Mouse (Mus musculus) G1E (cell line): Measurements from ENCODE around the gene Aatf. TPM values are rescaled to one million over a fixed set of nuclear protein-coding genes. Genes with fewer than 3 reads are reported as not detected.

Experiments used
- ATAC-seq: 2 replicates; pipeline ENCODE4 v1.8.0; 2016; ENCODE audit warnings: mild to moderate bottlenecking; ENCODE audit not compliant: insufficient number of reproducible peaks, poor library complexity, low FRiP score, severe bottlenecking; ENCODE audit errors: extremely low read depth
- DNase-seq: peaks from one replicate; pipeline ENCODE4 v3.0.0; 2012; ENCODE audit warnings: low spot score
- H3K27me3 ChIP-seq: 2 replicates; pipeline ENCODE4 v1.6.1; 2012; ENCODE audit warnings: mild to moderate bottlenecking, low read length, inconsistent platforms; ENCODE audit not compliant: insufficient read depth
- H3K36me3 ChIP-seq: replicated peaks from 2 replicates; pipeline ENCODE3; 2012; ENCODE audit warnings: mild to moderate bottlenecking, inconsistent platforms
- H3K4me1 ChIP-seq: 2 replicates; pipeline ENCODE4 v1.6.1; 2012; ENCODE audit warnings: low read depth, low read length, inconsistent platforms, mixed read lengths; ENCODE audit not compliant: insufficient read depth
- H3K4me3 ChIP-seq: 2 replicates; pipeline ENCODE4 v1.5.1; 2012; ENCODE audit warnings: low read depth, mild to moderate bottlenecking, inconsistent platforms, low read length, moderate library complexity, mixed read lengths
- H3K9me3 ChIP-seq: replicated peaks from 2 replicates; pipeline ENCODE4 v1.6.1; 2012; ENCODE audit warnings: inconsistent platforms
- CTCF ChIP-seq: IDR thresholded peaks from 2 replicates; pipeline ENCODE4 v1.5.1; 2012; ENCODE audit warnings: low read depth, low read length, inconsistent platforms, mixed read lengths
- GATA1 ChIP-seq: IDR thresholded peaks from 2 replicates; pipeline ENCODE4 v1.6.1; 2012; ENCODE audit warnings: borderline replicate concordance, low read length, inconsistent platforms, mixed read lengths
- GATA2 ChIP-seq: IDR thresholded peaks from 2 replicates; pipeline ENCODE4 v1.6.1; 2012; ENCODE audit warnings: low read depth, low read length, inconsistent platforms, borderline replicate concordance
- POLR2AphosphoS5 ChIP-seq: IDR thresholded peaks from 2 replicates; pipeline ENCODE4 v1.6.1; 2012; ENCODE audit warnings: low read depth, low read length, inconsistent platforms; ENCODE audit not compliant: insufficient replicate concordance
- TAL1 ChIP-seq: conservative IDR thresholded peaks from 2 replicates; pipeline ENCODE4 v1.6.1; 2012; ENCODE audit warnings: low read depth, low read length, inconsistent platforms, mixed read lengths
- polyA plus RNA-seq: library from polyadenylated mRNA; stranded (reverse); fragments of >175 nt; gene quantifications from 2 replicates; pipeline ENCODE4 v1.2.3, GENCODE M21; 2012
- total RNA-seq, 2 experiments: library from RNA; stranded (forward) in 1 of 2; stranded (reverse) in 1 of 2; fragments of 200-1000 nt in 1 of 2; fragments of >200 nt in 1 of 2; fragmentation: Nextera tagmentation in 1 of 2; gene quantifications; 2 replicates each; pipeline ENCODE4 v1.2.3; 2014 to 2017

The Aatf gene
- total and polyA plus RNA-seq, 3 experiments = 43.3 to 94.6 (median 82.2) TPM

DNA sequence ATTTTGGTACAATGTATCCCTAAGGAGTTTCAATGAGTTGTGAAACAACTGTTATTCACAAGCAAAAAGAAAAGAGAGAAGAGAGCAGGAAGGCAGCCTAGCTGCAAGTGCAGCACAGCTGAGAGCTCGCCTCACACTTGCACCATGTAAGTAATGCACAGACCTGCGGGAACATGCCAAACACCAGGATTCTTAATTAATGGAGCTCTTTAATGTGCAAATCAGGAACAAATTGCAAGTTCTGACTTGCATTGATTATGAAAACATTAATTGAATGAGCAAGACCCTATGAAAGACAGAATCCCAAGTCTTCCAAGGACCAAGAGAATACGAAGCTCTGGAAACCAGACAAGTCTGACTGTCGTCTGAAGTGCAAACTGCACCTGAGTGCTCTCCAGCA, 17.5 kb downstream of the Aatf start:
- Histone ChIP-seq H3K4me3 (no peak overlapping the region), H3K36me3 (peaks cover 80% of the 10 kb centered on the region), H3K27me3 (no peaks in the 10 kb centered on the region), H3K4me1 (peaks cover 9% of the 10 kb centered on the region; the same call in 1 of the 2 replicates), H3K9me3 (no peaks in the 10 kb centered on the region)
- no peak for DNase-seq
- TF ChIP-seq GATA2 = no peak
- no peak for TF ChIP-seq GATA1
- TF ChIP-seq TAL1 = no peak
- no peak for TF ChIP-seq POLR2AphosphoS5
- no peak for TF ChIP-seq CTCF
- ATAC-seq = no peak

DNA sequence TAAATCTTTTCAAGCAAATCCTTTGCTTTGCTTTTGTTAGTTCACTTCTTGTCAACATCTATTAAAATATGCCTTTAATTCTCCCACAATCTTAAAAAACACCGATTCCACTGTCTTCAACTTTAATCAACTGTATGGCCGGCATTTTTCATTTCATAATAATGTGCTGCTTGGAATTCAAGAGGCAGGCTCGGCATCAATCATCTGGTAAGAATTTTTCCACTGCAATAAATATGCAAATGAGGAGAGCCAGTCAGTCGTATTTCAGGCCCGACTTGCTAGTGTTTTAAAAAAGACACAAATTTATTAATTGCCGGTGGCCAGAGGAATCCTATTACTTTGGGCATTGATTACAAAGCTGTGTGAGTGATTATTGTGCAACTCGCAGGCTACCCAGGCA, 31.7 kb downstream of the Aatf start:
- no peak overlapping the region for H3K4me3 ChIP-seq
- H3K9me3 ChIP-seq = no peaks in the 10 kb centered on the region
- H3K4me1 ChIP-seq = peaks cover 12% of the 10 kb centered on the region
- TF ChIP-seq GATA2 (no peak), POLR2AphosphoS5 (no peak), CTCF (no peak), GATA1 (no peak), TAL1 (no peak)
- no peak for ATAC-seq
- H3K27me3 ChIP-seq = no peaks in the 10 kb centered on the region
- DNase-seq = no peak
- H3K36me3 ChIP-seq = peaks cover 39% of the 10 kb centered on the region

DNA sequence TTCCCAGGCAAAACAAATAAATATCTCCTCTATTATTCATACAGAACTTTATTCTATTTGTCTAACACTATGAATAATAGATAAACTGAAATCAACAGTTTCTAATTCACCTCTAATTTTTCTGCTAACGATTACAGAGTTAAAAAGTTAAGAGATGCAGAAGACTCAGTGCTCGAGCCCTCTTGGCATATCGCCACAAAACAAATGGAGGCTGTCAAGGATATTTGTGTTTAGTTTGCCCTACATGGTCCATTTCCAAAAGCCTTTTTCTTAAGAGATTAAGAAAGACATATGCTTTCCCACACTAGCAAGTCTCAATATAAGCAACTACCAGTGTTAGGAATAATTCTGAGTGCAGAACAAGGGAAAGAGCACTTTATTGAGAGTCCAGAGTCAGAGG, 32.9 kb downstream of the Aatf start:
- Histone ChIP-seq H3K27me3 (no peaks in the 10 kb centered on the region), H3K36me3 (peaks cover 40% of the 10 kb centered on the region), H3K4me3 (no peak overlapping the region), H3K9me3 (no peaks in the 10 kb centered on the region), H3K4me1 (peaks cover 19% of the 10 kb centered on the region)
- no peak for TF ChIP-seq CTCF
- no peak for TF ChIP-seq POLR2AphosphoS5
- no peak for TF ChIP-seq TAL1
- no peak for TF ChIP-seq GATA2
- no peak for TF ChIP-seq GATA1
- no peak for ATAC-seq
- no peak for DNase-seq

DNA sequence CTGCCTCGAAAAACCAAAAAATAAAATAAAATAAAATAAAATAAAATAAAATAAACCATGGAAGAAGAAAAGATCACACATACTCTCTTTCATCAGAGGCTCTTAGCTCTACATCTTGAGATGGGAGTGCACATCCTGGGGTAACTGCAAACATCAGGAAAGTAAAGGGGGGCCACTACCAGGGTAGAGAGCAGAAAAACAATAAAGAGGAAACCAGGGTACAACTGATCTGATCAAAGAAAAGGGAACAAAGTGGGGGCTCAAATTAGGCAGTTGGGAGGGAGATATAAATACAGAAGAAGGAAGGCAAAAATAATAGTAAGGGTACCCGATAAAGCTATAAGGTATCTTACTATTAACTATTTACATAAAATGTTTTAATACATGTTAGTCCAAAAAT, 36.7 kb downstream of the Aatf start:
- peaks cover 32% of the 10 kb centered on the region for H3K4me1 ChIP-seq
- DNase-seq = no peak
- ATAC-seq = no peak
- H3K27me3 ChIP-seq = no peaks in the 10 kb centered on the region
- no peak for TF ChIP-seq POLR2AphosphoS5
- H3K9me3 ChIP-seq = no peaks in the 10 kb centered on the region
- H3K4me3 ChIP-seq = no peak overlapping the region
- peaks cover 54% of the 10 kb centered on the region for H3K36me3 ChIP-seq

DNA sequence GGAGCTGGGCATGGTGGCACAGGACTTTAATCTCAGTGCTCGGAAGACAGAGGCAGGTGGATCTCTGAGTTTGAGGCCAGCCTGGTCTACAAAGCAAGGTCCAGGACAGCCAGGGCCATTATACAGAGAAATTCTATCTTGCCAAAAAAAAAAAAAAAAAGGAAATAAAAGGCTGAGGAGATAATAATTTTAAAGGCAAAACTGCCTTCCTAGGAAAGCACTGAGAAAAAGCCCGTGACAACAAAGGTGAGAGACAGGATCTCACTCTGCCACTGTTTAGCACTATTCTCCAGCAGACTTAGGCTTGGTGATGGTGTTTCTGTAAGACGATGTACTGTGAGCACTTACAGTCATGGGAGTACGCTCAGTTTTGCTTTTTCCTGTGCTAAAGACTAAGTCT, 37.3 kb downstream of the Aatf start:
- no peak for ATAC-seq
- no peak for TF ChIP-seq CTCF
- no peak for TF ChIP-seq GATA2
- no peak for TF ChIP-seq GATA1
- no peak for TF ChIP-seq TAL1
- no peak for TF ChIP-seq POLR2AphosphoS5
- peaks cover 32% of the 10 kb centered on the region for H3K4me1 ChIP-seq
- no peaks in the 10 kb centered on the region for H3K27me3 ChIP-seq
- H3K4me3 ChIP-seq = no peak overlapping the region
- no peak for DNase-seq
- peaks cover 56% of the 10 kb centered on the region for H3K36me3 ChIP-seq
- no peaks in the 10 kb centered on the region for H3K9me3 ChIP-seq

DNA sequence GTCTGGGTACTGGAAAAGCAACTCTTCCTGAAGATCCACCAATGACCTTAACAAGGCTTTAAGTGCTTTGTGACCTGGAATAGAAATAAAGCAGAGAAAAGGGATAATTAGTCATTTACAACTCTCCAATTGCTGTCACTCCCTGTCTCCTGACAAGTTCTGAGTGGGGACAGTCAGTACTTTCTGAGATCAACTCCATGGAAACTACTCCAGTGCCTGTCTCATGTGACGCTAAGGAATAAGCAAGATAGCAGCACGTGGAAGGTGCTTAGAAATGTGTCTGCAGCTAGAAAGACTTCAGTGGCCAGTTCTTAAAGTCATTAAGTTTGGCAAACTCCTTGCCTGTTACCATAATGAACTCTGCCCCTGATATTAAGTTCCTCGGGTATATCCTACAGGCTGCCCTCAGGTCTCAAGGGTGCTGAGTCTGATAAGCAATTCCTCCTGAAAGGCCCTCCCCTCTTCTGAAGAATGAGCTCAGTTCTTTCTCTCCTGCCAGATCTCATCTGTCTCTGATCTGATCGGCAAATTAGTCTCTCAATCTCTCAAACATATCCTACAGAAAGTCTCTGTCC, 40.1 kb downstream of the Aatf start:
- H3K4me3 ChIP-seq = no peak overlapping the region
- DNase-seq = peak; percentile 2
- ATAC-seq = no peak
- H3K36me3 ChIP-seq = peaks cover 70% of the 10 kb centered on the region
- H3K4me1 ChIP-seq = peaks cover 26% of the 10 kb centered on the region
- no peaks in the 10 kb centered on the region for H3K9me3 ChIP-seq
- TF ChIP-seq CTCF = no peak
- TF ChIP-seq POLR2AphosphoS5 = no peak
- TF ChIP-seq GATA2 = no peak
- no peak for TF ChIP-seq TAL1
- TF ChIP-seq GATA1 = no peak
- no peaks in the 10 kb centered on the region for H3K27me3 ChIP-seq

DNA sequence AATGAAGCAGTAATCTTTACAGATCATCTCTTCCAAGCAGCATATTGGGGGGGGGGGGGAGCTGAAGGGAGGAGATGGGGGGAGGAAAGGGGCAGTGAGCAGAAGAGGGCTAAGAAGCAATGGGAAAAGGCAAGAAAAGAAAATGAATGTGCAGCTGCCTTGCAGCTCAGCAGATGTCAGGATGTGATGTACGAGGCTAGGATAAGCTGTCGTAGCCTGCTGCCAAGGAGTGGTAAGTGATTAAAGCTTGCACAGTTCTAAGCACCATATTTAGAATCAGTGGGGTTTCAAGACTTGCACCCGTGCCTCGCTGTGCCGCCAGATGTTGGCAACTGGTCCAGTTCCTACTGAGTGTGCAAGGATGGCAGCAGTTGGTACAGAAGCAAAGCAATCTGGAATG, 48.8 kb downstream of the Aatf start:
- Histone ChIP-seq H3K9me3 (no peaks in the 10 kb centered on the region), H3K4me1 (no peaks in the 10 kb centered on the region; the same call in 1 of the 2 replicates), H3K36me3 (peaks cover 76% of the 10 kb centered on the region), H3K4me3 (no peak overlapping the region), H3K27me3 (no peaks in the 10 kb centered on the region)
- no peak for ATAC-seq
- TF ChIP-seq GATA2 = no peak
- no peak for TF ChIP-seq POLR2AphosphoS5
- no peak for TF ChIP-seq CTCF
- TF ChIP-seq TAL1 = no peak
- no peak for TF ChIP-seq GATA1
- no peak for DNase-seq
